Mouse (Mus musculus) yolk sac, embryonic 10.5 days (tissue): ENCODE results near the gene Robo4.

ENCODE experiments used
- DNase-seq: peaks from one replicate; pipeline ENCODE4 v3.0.0-alpha.2; 2017; ENCODE audit warnings: low spot score

Gene Robo4

GRCm38 (mm10) chr9:37402501-37402900 is 804 bp downstream of the Robo4 start:
- no peak for DNase-seq

GRCm38 (mm10) chr9:37403011-37403410 is 1.3 kb downstream of the Robo4 start:
- no peak for DNase-seq

DNA sequence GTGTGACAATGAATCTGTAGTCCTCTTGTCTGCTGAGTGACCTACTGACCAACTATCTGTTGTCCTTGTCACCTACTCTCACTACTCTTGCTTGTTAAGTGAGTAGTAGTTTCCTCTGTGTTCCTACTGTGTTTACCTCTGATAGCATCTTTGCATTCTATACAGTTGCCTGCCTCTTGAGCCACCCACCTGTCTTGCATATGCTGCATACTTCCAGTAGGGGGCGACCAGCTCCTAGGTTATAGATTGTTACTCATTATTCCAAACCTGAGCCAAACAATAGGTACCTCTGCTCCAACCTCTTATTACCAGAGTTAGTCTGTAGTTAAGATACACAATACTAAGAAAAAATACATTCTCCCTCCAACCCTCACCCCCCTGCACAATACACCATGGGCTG is 4.7 kb downstream of the Robo4 start:
- no peak for DNase-seq

DNA sequence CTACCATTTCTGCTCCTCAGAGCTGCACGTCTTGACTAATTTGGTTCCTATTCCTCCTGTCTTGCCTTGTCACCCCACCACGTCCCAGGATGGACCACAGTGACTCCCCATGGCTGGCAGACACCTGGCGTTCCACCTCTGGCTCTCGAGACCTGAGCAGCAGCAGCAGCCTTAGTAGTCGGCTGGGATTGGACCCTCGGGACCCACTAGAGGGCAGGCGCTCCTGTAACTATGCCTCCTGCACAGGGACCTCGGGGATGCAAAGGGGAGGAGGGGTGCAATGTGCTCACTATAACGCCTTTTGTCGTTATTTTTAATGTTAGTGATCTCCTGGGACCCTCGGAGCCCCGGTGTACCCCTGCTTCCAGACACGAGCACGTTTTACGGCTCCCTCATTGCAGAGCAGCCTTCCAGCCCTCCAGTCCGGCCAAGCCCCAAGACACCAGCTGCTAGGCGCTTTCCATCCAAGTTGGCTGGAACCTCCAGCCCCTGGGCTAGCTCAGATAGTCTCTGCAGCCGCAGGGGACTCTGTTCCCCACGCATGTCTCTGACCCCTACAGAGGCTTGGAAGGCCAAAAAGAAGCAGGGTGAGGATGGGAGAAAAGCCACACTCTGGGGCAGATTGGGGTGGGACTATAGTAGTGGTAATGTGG is 6.3 kb downstream of the Robo4 start:
- DNase-seq: no peak

GRCm38 (mm10) chr9:37409698-37410445 is 8.2 kb downstream of the Robo4 start:
- DNase-seq: no peak

GRCm38 (mm10) chr9:37412989-37413388 is 11.3 kb downstream of the Robo4 start:
- DNase-seq: no peak

GRCm38 (mm10) chr9:37414666-37415065 is 13.0 kb downstream of the Robo4 start:
- DNase-seq: no peak

DNA sequence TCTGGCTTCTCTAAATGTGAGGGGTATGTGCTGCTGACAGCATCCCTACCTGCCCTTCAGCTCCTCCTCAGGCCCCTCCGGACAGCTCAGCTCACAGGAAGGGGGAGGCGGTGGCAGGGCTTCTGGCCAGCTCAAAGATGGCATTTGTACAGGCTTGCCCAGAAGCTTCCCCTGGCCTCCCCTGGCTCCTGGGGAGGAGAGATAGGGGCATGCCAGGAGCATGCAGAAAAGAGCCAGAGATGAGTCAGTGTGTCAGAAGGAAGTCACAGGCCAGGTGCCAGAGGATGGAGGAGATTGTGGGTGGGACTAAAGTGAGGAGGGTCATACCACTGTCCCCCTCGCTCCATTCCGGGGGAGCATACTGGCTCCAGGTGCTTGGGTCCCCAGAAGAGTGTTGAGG is 17.1 kb downstream of the Robo4 start:
- DNase-seq: no peak

DNA sequence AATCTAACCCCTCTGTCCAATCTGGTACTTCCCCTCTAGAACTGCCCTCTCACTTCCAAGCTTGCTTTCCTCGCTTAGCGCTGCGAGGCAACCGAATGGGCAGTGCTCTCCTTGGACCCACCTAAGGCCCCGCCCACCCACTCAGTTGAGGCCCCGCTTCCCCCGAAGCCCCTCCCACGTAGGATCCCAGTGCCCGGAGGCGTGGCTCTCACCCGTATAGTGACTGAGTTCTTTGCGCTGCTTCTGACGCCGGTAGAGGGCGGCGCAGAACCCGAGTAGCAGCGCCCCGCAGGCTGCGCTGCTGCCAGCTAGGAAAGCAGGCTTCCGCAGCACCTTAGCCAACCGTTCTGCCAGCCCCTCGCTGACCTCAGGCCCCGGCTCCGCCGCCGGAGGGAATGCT is 19.0 kb downstream of the Robo4 start:
- DNase-seq: peak; percentile 92

GRCm38 (mm10) chr9:37421239-37421638 is 19.5 kb downstream of the Robo4 start:
- DNase-seq: no peak

DNA sequence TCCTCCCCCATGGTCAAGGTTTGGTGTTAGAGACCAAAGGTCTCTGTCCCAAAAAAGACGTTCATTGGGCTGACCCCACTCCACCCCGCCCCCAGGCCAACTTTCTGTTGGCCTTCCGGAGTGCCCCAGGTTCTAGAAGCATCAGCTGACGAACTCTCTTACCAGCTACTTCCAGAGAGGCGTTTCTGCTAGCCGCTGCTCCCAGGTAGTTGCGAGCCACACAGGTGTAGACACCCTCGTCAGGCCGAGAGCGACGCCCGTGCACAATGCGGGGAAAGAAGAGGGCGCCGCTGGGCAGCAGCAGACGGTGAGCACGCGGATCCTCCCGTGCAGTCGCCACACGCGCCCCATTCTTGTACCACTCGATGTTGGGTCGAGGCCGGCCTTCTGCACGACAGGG is 27.6 kb downstream of the Robo4 start:
- no peak for DNase-seq

DNA sequence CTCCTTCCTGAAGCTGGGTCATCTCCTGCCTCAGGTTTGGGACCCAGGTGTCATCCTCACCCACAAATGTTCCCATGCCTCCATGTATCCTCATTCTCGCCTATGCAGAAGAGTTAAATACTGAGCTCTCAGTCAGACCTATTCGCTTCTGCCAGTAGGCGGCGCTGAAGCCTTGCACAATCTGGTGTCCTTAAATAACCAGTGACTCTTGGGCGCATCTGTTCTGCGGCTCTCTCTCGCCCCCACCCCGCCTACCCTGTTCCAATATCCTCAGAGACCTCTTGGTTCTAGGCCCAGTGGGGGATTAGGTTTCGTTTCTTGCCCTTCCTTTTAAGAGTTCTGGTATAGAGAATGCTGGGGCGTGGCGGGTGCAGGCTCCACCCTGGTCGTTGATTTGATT is 28.9 kb downstream of the Robo4 start:
- DNase-seq: peak; percentile 55

GRCm38 (mm10) chr9:37432026-37432666 is 30.4 kb downstream of the Robo4 start:
- DNase-seq: no peak

DNA sequence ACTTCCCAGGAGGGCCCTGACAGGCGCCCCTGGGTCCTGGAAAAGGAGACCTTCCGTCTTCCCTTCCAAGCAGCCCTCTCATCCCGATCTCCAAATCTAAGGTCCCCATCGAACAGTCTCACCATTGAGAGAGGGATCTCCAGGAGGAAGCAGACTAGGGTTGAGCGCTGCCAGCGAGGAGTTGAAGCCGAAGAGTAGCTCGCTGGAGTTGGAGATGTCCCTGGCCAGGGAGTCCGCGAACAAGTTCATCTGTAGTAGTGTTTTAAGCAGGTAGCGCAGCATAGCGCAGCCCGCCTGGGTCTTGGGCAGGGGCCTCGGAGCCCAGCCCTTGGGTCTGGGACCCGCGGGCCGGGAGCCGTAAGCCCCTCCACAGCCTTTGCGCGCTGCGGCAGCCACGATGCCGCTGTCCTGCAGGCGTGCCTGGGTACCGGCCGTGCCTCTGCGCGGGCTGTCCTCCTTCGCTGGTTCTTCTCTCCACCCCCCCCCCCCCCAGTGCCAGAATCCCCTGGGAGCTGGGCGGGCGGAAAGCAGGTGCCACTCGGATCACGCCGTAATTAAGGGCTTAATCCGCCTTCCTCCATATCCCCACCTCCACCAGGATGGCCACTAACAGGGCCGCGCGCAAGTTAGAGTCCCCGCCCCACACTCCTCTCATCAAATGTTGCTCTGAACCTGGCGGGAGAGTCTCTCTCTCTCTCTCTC is 31.2 kb downstream of the Robo4 start, which contains the start of gene Robo3:
Robo3 (minus strand) TSS at position 527 of the 702 bp plus-strand sequence.
- DNase-seq: no peak

- DNase-seq: no peak
Measured at GRCm38 (mm10) chr9:37433823-37434560, 32.3 kb downstream of the Robo4 start.

DNA sequence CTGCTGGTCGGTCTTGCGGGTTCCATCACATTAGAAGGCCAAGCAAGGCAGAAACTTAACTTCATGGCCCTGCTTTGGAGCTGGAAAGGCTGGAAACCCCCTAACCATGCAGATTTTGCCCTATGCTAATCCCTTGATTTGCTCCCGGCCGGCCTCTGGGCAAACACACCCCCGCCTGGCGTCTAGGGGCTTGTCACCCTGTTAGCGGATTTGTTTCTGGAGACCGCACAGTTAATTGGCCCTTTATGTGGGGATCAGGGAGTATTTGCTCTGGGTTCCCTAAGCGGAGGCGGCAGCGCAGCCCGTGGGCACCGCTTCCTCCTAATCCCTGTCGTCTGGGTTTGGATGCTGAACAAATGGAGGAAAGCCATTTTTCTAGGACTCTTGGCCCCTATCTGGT is 33.2 kb downstream of the Robo4 start:
- no peak for DNase-seq

DNA sequence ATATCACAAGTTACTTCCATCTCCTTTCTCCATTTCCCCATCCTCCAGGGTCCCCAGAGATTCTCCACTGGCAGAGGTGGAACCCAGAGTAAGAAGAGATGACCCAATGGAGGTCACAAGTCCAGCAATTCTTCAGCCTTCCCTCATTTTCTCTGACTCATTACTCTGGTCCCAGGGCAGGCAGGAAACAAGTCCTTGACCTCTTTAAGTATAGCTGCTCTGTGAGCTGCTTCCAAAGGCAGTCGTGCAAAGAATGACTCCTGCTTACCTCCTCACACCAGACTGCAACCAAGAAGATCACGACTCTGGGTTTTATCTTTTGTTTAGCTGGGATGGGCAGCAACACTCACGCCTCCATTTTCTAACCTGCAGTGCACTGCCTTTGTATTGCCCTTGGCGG is 33.9 kb downstream of the Robo4 start:
- no peak for DNase-seq

- no peak for DNase-seq
Measured at GRCm38 (mm10) chr9:37437772-37438735, 36.4 kb downstream of the Robo4 start.

GRCm38 (mm10) chr9:37452401-37452800 is 50.7 kb downstream of the Robo4 start:
- no peak for DNase-seq

GRCm38 (mm10) chr9:37453328-37453727 is 51.6 kb downstream of the Robo4 start:
- DNase-seq: no peak
